In genomic region chr7:116211904-116212303, GRCm38 (mm10) we compare ENCODE assay signal across 14 mouse cellular contexts.
DNase-seq lines count a peak whose midpoint lies in the region; ATAC-seq and TF ChIP-seq lines count a peak whose summit lies in the region.
"Had no signal": no experiment of that assay in that cellular context is flagged by ENCODE, and none has a peak within 500 bp of the region (broad histone marks: within the 10 kb centered on the region; RNA-seq: fewer than 3 reads in every experiment).

No protein-coding gene starts in this region.

- TF ChIP-seq CTCF in lung, embryonic 14.5 days (IDR thresholded peaks at IDR 0.05; ENCODE audit: low read depth): no peak
- no peak for TF ChIP-seq CTCF in lung, adult 2 months (IDR thresholded peaks at IDR 0.05; ENCODE audit: insufficient read depth, low read length)

- H3K27me3 ChIP-seq in heart, embryonic 13.5 days (replicated peaks): no peaks in the 10 kb centered on the region
- no peaks in the 10 kb centered on the region for H3K27me3 ChIP-seq in lung, embryonic 14.5 days (ENCODE audit: insufficient read depth, low read length)
- no peaks in the 10 kb centered on the region for H3K27me3 ChIP-seq in hindbrain, embryonic 15.5 days
- no peaks in the 10 kb centered on the region for H3K27me3 ChIP-seq in neural tube, embryonic 14.5 days (ENCODE audit: control insufficient read depth, insufficient read depth, low read length)

- 21% methylated on average over 9 of the region's 9 CpGs for WGBS in heart, embryonic 13.5 days
- 16% methylated on average over 9 of the region's 9 CpGs for WGBS in lung, embryonic 14.5 days
- WGBS in lung, adult 2 months: 50% methylated on average over 9 of the region's 9 CpGs
- 24% methylated on average over 9 of the region's 9 CpGs for WGBS in hindbrain, embryonic 15.5 days
- WGBS in neural tube, embryonic 14.5 days: 42% methylated on average over 9 of the region's 9 CpGs

- H3K4me3 ChIP-seq in heart, embryonic 13.5 days: no peak overlapping the region
- no peak overlapping the region for H3K4me3 ChIP-seq in lung, embryonic 14.5 days (ENCODE audit: low read depth, low read length)
- H3K4me3 ChIP-seq in lung, adult 2 months (replicated peaks; ENCODE audit: extremely low read depth, low read depth, low read length): no peak overlapping the region
- no peak overlapping the region for H3K4me3 ChIP-seq in hindbrain, embryonic 15.5 days
- H3K4me3 ChIP-seq in neural tube, embryonic 14.5 days (ENCODE audit: low read depth, low read length): no peak overlapping the region

- H3K36me3 ChIP-seq in heart, embryonic 13.5 days: peaks cover 9% of the 10 kb centered on the region
- no peaks in the 10 kb centered on the region for H3K36me3 ChIP-seq in lung, embryonic 14.5 days (ENCODE audit: insufficient read depth)
- H3K36me3 ChIP-seq in hindbrain, embryonic 15.5 days: no peaks in the 10 kb centered on the region
- H3K36me3 ChIP-seq in neural tube, embryonic 14.5 days (ENCODE audit: control insufficient read depth, insufficient read depth, low read length): no peaks in the 10 kb centered on the region

- peaks cover 50% of the 10 kb centered on the region for H3K4me1 ChIP-seq in heart, embryonic 13.5 days
- H3K4me1 ChIP-seq in lung, embryonic 14.5 days (ENCODE audit: insufficient read depth): peaks cover 5% of the 10 kb centered on the region; the same call in 1 of the 2 replicates
- H3K4me1 ChIP-seq in lung, adult 2 months (ENCODE audit: control insufficient read depth, insufficient read depth, low read length): no peaks in the 10 kb centered on the region
- H3K4me1 ChIP-seq in hindbrain, embryonic 15.5 days (replicated peaks): peaks cover 34% of the 10 kb centered on the region
- H3K4me1 ChIP-seq in neural tube, embryonic 14.5 days (ENCODE audit: control insufficient read depth, insufficient read depth, low read length): peaks cover 28% of the 10 kb centered on the region

- DNase-seq in heart, postnatal 25 days (ENCODE audit: low spot score): no peak
- DNase-seq in lung, embryonic 14.5 days: peak; percentile 39
- DNase-seq in lung, adult 2 months: no peak
- DNase-seq in left cerebral cortex, postnatal 36 days (ENCODE audit: low spot score in 2 of 2): no peak
- DNase-seq: adrenal gland, postnatal 10 days; heart, postnatal 36 days; kidney, postnatal 36 days; thymus, adult 18-20 months had no signal

- H3K27ac ChIP-seq in heart, embryonic 13.5 days (replicated peaks): peak overlapping the region; percentile 16; the same call in 1 of the 2 replicates
- H3K27ac ChIP-seq in lung, embryonic 14.5 days (ENCODE audit: low read depth): no peak overlapping the region
- H3K27ac ChIP-seq in hindbrain, embryonic 15.5 days (replicated peaks): peak overlapping the region; percentile 22; the same call in 1 of the 2 replicates
- 0 out of 2 replicates have a peak overlapping the region, but pooled peaks have one; percentile 34 for H3K27ac ChIP-seq in neural tube, embryonic 14.5 days (ENCODE audit: low read depth, low read length)
- H3K27ac ChIP-seq: liver, embryonic 14.5 days had no signal

- intact Hi-C loops in heart, postnatal 25 days (cut with DNase I): no loop called here
- intact Hi-C loops in left cerebral cortex, postnatal 36 days (cut with DNase I): no loop called here

- peak overlapping the region; percentile 53; the same call in 1 of the 2 replicates for H3K9ac ChIP-seq in heart, embryonic 13.5 days
- 0 out of 2 replicates have a peak overlapping the region, but pooled peaks have one; percentile 2 for H3K9ac ChIP-seq in lung, embryonic 14.5 days
- H3K9ac ChIP-seq in hindbrain, embryonic 15.5 days: no peak overlapping the region
- no peak overlapping the region for H3K9ac ChIP-seq in neural tube, embryonic 14.5 days (replicated peaks; ENCODE audit: low read depth, low read length)
- H3K9ac ChIP-seq: liver, embryonic 14.5 days had no signal

- ATAC-seq in heart, embryonic 13.5 days (ENCODE audit: extremely low read depth, insufficient number of reproducible peaks, low FRiP score, low TSS enrichment): no peak
- ATAC-seq in lung, embryonic 14.5 days (ENCODE audit: insufficient read depth): peak; percentile 45; the same call in 1 of the 2 replicates
- no peak; the same call in 1 of the 2 replicates for ATAC-seq in hindbrain, embryonic 15.5 days (ENCODE audit: low FRiP score, low read depth)
- ATAC-seq in neural tube, embryonic 14.5 days (ENCODE audit: low read depth): no peak
- ATAC-seq in megakaryocyte-erythroid progenitor cell, adult 5-6 weeks (replicated peaks; ENCODE audit: low FRiP score, low TSS enrichment, poor library complexity, severe bottlenecking): no peak
- ATAC-seq: forebrain, embryonic 16.5 days had no signal

- H3K4me2 ChIP-seq in heart, embryonic 13.5 days: 0 out of 2 replicates have a peak overlapping the region, but pooled peaks have one; percentile 14
- no peak overlapping the region for H3K4me2 ChIP-seq in lung, embryonic 14.5 days
- no peak overlapping the region for H3K4me2 ChIP-seq in hindbrain, embryonic 15.5 days
- H3K4me2 ChIP-seq in neural tube, embryonic 14.5 days (ENCODE audit: low read depth, low read length): no peak overlapping the region

- H3K9me3 ChIP-seq in heart, embryonic 13.5 days: peaks cover 7% of the 10 kb centered on the region; the same call in 1 of the 2 replicates
- no peaks in the 10 kb centered on the region; the same call in 1 of the 2 replicates for H3K9me3 ChIP-seq in lung, embryonic 14.5 days (ENCODE audit: low read depth, low read length)
- no peaks in the 10 kb centered on the region for H3K9me3 ChIP-seq in hindbrain, embryonic 15.5 days
- no peaks in the 10 kb centered on the region for H3K9me3 ChIP-seq in neural tube, embryonic 14.5 days (ENCODE audit: control insufficient read depth, low read length)

- no peak for TF ChIP-seq POLR2A in lung, adult 2 months (IDR thresholded peaks at IDR 0.05; ENCODE audit: borderline replicate concordance, extremely low read depth, low read depth, low read length)

Comparison
In these comparisons a context has a peak if more than half of its experiments do, and no peak if none do; other contexts are left out.
1. H3K9ac ChIP-seq: peak in heart, embryonic 13.5 days (single experiment) and lung, embryonic 14.5 days (single experiment); none in hindbrain, embryonic 15.5 days (single experiment) and neural tube, embryonic 14.5 days (single experiment).